Mouse (Mus musculus): ENCODE results near the gene Rangrf. TPM values are rescaled to one million over a fixed set of nuclear protein-coding genes. Genes with fewer than 3 reads are reported as not detected.
A peak's percentile ranks its signal among the peaks of the same experiment; 100 is the strongest.
"Not testable (repeated sequence)": the region's sequence is repeated elsewhere in the genome, so short reads cannot be mapped to it uniquely, and the experiment has no call there.

Rangrf gene
- polyA plus RNA-seq, 1 experiment from 2014 or later = 22.4 TPM

- WGBS = 6% methylated on average over 16 of the region's 16 CpGs
- Histone ChIP-seq H3K4me3 (replicated peaks; ENCODE audit: low read depth, low read length) (peak overlapping the region; percentile 38), H3K9me3 (ENCODE audit: control insufficient read depth, low read length) (no peaks in the 10 kb centered on the region), H3K4me1 (ENCODE audit: control insufficient read depth, insufficient read depth, low read length) (no peaks in the 10 kb centered on the region), H3K36me3 (ENCODE audit: control insufficient read depth, insufficient read depth, low read length) (0 out of 2 replicates have a peak, but pooled peaks cover 4% of the 10 kb centered on the region), H3K4me2 (ENCODE audit: low read length) (peak overlapping the region; percentile 51), H3K27me3 (ENCODE audit: control insufficient read depth, insufficient read depth, low read length) (no peaks in the 10 kb centered on the region), H3K9ac (replicated peaks; ENCODE audit: low read length) (peak overlapping the region; percentile 51), H3K27ac (replicated peaks; ENCODE audit: low read depth, low read length) (peak overlapping the region; percentile 83)
- DNase-seq (peak; percentile 41), ATAC-seq (ENCODE audit: low FRiP score, low TSS enrichment) (peak; percentile 24; the same call in 1 of the 2 replicates)
These were observed 28.1 kb downstream of the Rangrf start for GRCm38 (mm10) chr11:68946806-68947440.

GRCm38 (mm10) chr11:68946001-68946400, 29.0 kb downstream of the Rangrf start:
- Histone ChIP-seq H3K4me3 (replicated peaks; ENCODE audit: low read depth, low read length) (no peak overlapping the region), H3K27ac (replicated peaks; ENCODE audit: low read depth, low read length) (no peak overlapping the region), H3K4me2 (ENCODE audit: low read length) (peak overlapping the region; percentile 51), H3K27me3 (ENCODE audit: control insufficient read depth, insufficient read depth, low read length) (no peaks in the 10 kb centered on the region), H3K36me3 (ENCODE audit: control insufficient read depth, insufficient read depth, low read length) (0 out of 2 replicates have a peak, but pooled peaks cover 4% of the 10 kb centered on the region), H3K9ac (replicated peaks; ENCODE audit: low read length) (no peak overlapping the region), H3K4me1 (ENCODE audit: control insufficient read depth, insufficient read depth, low read length) (0 out of 2 replicates have a peak, but pooled peaks cover under 1% of the 10 kb centered on the region), H3K9me3 (ENCODE audit: control insufficient read depth, low read length) (no peaks in the 10 kb centered on the region)
- WGBS = 86% methylated on average over 4 of the region's 4 CpGs
- ATAC-seq (ENCODE audit: low FRiP score, low TSS enrichment) (no peak), DNase-seq (no peak)

- no peak overlapping the region for H3K4me3 ChIP-seq (replicated peaks; ENCODE audit: low read depth, low read length)
- no peak for ATAC-seq (ENCODE audit: low FRiP score, low TSS enrichment)
- H3K4me1 ChIP-seq (ENCODE audit: control insufficient read depth, insufficient read depth, low read length) = 0 out of 2 replicates have a peak, but pooled peaks cover 7% of the 10 kb centered on the region
- H3K27ac ChIP-seq (replicated peaks; ENCODE audit: low read depth, low read length) = no peak overlapping the region
- 0 out of 2 replicates have a peak, but pooled peaks cover 4% of the 10 kb centered on the region for H3K36me3 ChIP-seq (ENCODE audit: control insufficient read depth, insufficient read depth, low read length)
- no peaks in the 10 kb centered on the region for H3K27me3 ChIP-seq (ENCODE audit: control insufficient read depth, insufficient read depth, low read length)
- no peak for DNase-seq
- 76% methylated on average over 2 of the region's 2 CpGs for WGBS
- H3K4me2 ChIP-seq (ENCODE audit: low read length) = peak overlapping the region; percentile 51; the same call in 1 of the 2 replicates
- H3K9ac ChIP-seq (replicated peaks; ENCODE audit: low read length) = no peak overlapping the region
- H3K9me3 ChIP-seq (ENCODE audit: control insufficient read depth, low read length) = no peaks in the 10 kb centered on the region
These were observed 29.7 kb downstream of the Rangrf start for GRCm38 (mm10) chr11:68945245-68945644.

GRCm38 (mm10) chr11:68942731-68943130, 32.3 kb downstream of the Rangrf start:
- no peak for ATAC-seq (ENCODE audit: low FRiP score, low TSS enrichment)
- Histone ChIP-seq H3K9ac (replicated peaks; ENCODE audit: low read length) (no peak overlapping the region), H3K27me3 (ENCODE audit: control insufficient read depth, insufficient read depth, low read length) (no peaks in the 10 kb centered on the region), H3K4me2 (ENCODE audit: low read length) (no peak overlapping the region), H3K4me3 (replicated peaks; ENCODE audit: low read depth, low read length) (no peak overlapping the region), H3K4me1 (ENCODE audit: control insufficient read depth, insufficient read depth, low read length) (0 out of 2 replicates have a peak, but pooled peaks cover 8% of the 10 kb centered on the region), H3K27ac (replicated peaks; ENCODE audit: low read depth, low read length) (no peak overlapping the region), H3K9me3 (ENCODE audit: control insufficient read depth, low read length) (no peaks in the 10 kb centered on the region), H3K36me3 (ENCODE audit: control insufficient read depth, insufficient read depth, low read length) (0 out of 2 replicates have a peak, but pooled peaks cover 4% of the 10 kb centered on the region)
- WGBS = 91% methylated on average over 8 of the region's 8 CpGs
- DNase-seq = no peak

GRCm38 (mm10) chr11:68940516-68940915, 34.5 kb downstream of the Rangrf start:
- Histone ChIP-seq H3K4me3 (replicated peaks; ENCODE audit: low read depth, low read length) (peak overlapping the region; percentile 46), H3K9me3 (ENCODE audit: control insufficient read depth, low read length) (no peaks in the 10 kb centered on the region), H3K27me3 (ENCODE audit: control insufficient read depth, insufficient read depth, low read length) (no peaks in the 10 kb centered on the region), H3K4me1 (ENCODE audit: control insufficient read depth, insufficient read depth, low read length) (0 out of 2 replicates have a peak, but pooled peaks cover 8% of the 10 kb centered on the region), H3K36me3 (ENCODE audit: control insufficient read depth, insufficient read depth, low read length) (0 out of 2 replicates have a peak, but pooled peaks cover 4% of the 10 kb centered on the region), H3K9ac (replicated peaks; ENCODE audit: low read length) (peak overlapping the region; percentile 56; the same call in 1 of the 2 replicates), H3K27ac (replicated peaks; ENCODE audit: low read depth, low read length) (0 out of 2 replicates have a peak overlapping the region, but pooled peaks have one; percentile 76), H3K4me2 (ENCODE audit: low read length) (peak overlapping the region; percentile 76)
- ATAC-seq (ENCODE audit: low FRiP score, low TSS enrichment) (no peak), DNase-seq (no peak)
- WGBS = 59% methylated on average over 4 of the region's 4 CpGs

- 2% methylated on average over 16 of the region's 16 CpGs for WGBS
- peak; percentile 99 for ATAC-seq (ENCODE audit: low FRiP score, low TSS enrichment)
These were observed 35.3 kb downstream of the Rangrf start for GRCm38 (mm10) chr11:68939451-68940304.

GRCm38 (mm10) chr11:68936951-68937350, 38.0 kb downstream of the Rangrf start:
- DNase-seq; H3K4me1 ChIP-seq (ENCODE audit: control insufficient read depth, insufficient read depth, low read length); ATAC-seq (ENCODE audit: low FRiP score, low TSS enrichment); H3K36me3 ChIP-seq (ENCODE audit: control insufficient read depth, insufficient read depth, low read length); H3K27me3 ChIP-seq (ENCODE audit: control insufficient read depth, insufficient read depth, low read length); H3K9ac ChIP-seq (replicated peaks; ENCODE audit: low read length); H3K9me3 ChIP-seq (ENCODE audit: control insufficient read depth, low read length); H3K4me3 ChIP-seq (replicated peaks; ENCODE audit: low read depth, low read length); H3K27ac ChIP-seq (replicated peaks; ENCODE audit: low read depth, low read length); H3K4me2 ChIP-seq (ENCODE audit: low read length): not testable (repeated sequence)
- WGBS = 88% methylated on average over 4 of the region's 4 CpGs

More at GRCm38 (mm10) chr11:68939451-68940304, 35.3 kb downstream of the Rangrf start:
- H3K27me3 ChIP-seq (ENCODE audit: control insufficient read depth, insufficient read depth, low read length) = no peaks in the 10 kb centered on the region
- peak overlapping the region; percentile 56 for H3K9ac ChIP-seq (replicated peaks; ENCODE audit: low read length)
- H3K4me2 ChIP-seq (ENCODE audit: low read length) = peak overlapping the region; percentile 76
- 0 out of 2 replicates have a peak, but pooled peaks cover 2% of the 10 kb centered on the region for H3K36me3 ChIP-seq (ENCODE audit: control insufficient read depth, insufficient read depth, low read length)
- peak overlapping the region; percentile 76 for H3K27ac ChIP-seq (replicated peaks; ENCODE audit: low read depth, low read length)
- no peaks in the 10 kb centered on the region for H3K9me3 ChIP-seq (ENCODE audit: control insufficient read depth, low read length)
- H3K4me3 ChIP-seq (replicated peaks; ENCODE audit: low read depth, low read length) = peak overlapping the region; percentile 46
- peak; percentile 94 for DNase-seq
- 0 out of 2 replicates have a peak, but pooled peaks cover 8% of the 10 kb centered on the region for H3K4me1 ChIP-seq (ENCODE audit: control insufficient read depth, insufficient read depth, low read length)

- ATAC-seq (ENCODE audit: low FRiP score, low TSS enrichment) (no peak), DNase-seq (peak; percentile 46)
- Histone ChIP-seq H3K27me3 (ENCODE audit: control insufficient read depth, insufficient read depth, low read length) (no peaks in the 10 kb centered on the region), H3K9ac (replicated peaks; ENCODE audit: low read length) (no peak overlapping the region), H3K9me3 (ENCODE audit: control insufficient read depth, low read length) (no peaks in the 10 kb centered on the region), H3K27ac (replicated peaks; ENCODE audit: low read depth, low read length) (peak overlapping the region; percentile 20; the same call in 1 of the 2 replicates), H3K4me1 (ENCODE audit: control insufficient read depth, insufficient read depth, low read length) (no peaks in the 10 kb centered on the region), H3K36me3 (ENCODE audit: control insufficient read depth, insufficient read depth, low read length) (no peaks in the 10 kb centered on the region), H3K4me3 (replicated peaks; ENCODE audit: low read depth, low read length) (no peak overlapping the region), H3K4me2 (ENCODE audit: low read length) (no peak overlapping the region)
- WGBS = 68% methylated on average over 5 of the region's 5 CpGs
These were observed 41.0 kb downstream of the Rangrf start for GRCm38 (mm10) chr11:68933885-68934507.

Measured in midbrain, embryonic 14.5 days (tissue).